Mouse (Mus musculus) liver (tissue): ENCODE results near the gene Gnl3l.

Experiments used
- DNase-seq: peaks from one replicate; pipeline ENCODE4 v3.0.0-alpha.2; 2020; ENCODE audit warnings: mixed read lengths

Gnl3l gene

DNA sequence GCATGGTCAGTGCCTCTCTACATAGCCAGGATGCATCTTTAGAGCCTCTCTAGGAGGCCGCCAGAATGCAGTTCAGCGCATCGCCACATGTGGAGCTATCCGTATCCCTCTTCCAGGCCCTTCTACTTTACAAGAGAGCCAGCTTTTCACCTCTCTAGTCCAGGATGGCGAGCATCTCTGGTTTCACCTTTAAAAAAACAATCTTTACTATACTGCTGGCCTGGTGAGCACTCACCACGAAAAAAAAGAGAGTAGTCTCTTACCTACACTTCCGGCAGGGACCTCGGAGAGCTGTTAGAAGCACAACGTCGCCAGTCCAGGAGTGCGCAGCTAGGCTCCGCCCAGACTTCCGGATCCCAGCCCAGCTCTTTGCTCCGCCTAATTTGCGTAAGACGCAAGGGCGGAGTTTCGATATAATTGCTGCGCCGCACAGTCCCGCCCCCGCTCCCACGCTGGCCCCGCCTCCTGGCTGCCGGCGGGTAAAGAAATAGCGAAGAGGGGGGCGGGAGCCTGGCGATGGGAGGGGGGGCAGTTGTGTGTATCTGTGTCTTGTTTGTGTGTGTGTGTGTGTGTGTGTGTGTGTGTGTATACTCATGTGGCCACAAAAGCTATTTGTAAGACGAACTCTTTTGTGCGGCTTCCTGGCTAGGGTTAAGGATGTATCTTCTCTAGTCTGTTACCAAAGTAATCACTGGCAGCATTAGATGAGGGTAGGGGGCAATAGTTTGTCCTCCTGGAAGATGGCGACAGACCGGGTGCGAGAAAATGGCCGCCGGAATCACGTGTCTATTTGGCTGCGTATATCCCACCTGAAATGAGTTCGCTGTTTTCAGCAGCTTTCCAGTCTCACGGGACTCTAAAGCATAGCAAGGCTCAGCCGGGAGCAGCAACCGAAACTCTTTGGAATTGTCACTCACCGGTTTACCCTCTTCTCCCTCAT is at the start of gene Gnl3l:
Gnl3l (minus strand) TSS at position 385 of the 940 bp plus-strand sequence.
- peak; percentile 91 for DNase-seq

DNA sequence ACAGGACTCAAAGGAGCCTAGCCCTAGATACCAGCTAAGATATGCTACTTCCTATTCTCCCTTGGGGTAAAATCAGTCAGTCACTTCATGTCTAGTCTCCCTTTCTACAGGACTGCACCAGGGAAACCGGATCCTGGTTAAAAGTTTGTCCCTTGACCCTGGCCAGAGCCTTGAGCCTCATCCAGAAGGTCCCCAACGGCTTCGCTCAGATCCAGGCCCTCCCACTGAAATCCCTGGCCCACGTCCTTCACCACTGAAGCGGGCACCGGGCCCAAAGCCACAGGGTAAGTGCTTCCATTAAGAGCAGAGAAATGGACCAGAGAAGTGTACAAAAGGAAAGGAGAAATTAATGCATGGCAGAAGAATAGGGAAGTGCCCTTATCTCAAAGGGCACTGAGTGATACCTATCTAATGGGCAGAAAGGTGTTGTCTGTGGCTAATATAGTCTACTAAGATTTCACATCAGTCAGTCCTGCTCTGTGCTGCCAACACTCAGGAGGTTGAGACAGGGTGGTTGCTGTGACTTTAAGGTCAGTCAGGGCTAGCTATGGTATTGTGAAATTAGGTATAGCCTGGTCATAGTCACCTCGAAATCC is 49.0 kb upstream of the Gnl3l start:
- DNase-seq, result no peak

- no peak for DNase-seq
These were observed 44.6 kb upstream of the Gnl3l start for GRCm38 (mm10) chrX:151061615-151062299.

- DNase-seq, result no peak
These were observed 42.2 kb upstream of the Gnl3l start for GRCm38 (mm10) chrX:151059346-151059745.

DNA sequence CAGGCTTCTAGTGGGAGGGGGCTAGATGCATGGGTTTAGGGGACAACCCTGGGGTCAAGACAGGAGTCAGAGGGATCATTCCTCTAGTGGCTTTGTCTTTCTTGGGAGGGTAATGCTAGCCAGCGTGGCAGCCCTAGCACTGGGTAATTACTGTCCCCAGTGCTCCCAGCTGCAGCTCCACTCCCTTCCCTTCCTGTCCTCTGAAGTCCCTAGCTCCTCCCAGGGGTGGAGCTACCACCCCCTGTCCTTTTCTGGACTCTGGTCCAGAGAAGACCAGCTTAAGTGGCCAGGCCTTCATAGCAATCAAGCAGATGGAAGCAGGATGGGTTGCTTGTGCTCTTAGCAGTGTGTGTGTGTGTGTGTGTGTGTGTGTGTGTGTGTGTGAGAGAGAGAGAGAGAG is 38.4 kb upstream of the Gnl3l start:
- peak; percentile 18 for DNase-seq

DNA sequence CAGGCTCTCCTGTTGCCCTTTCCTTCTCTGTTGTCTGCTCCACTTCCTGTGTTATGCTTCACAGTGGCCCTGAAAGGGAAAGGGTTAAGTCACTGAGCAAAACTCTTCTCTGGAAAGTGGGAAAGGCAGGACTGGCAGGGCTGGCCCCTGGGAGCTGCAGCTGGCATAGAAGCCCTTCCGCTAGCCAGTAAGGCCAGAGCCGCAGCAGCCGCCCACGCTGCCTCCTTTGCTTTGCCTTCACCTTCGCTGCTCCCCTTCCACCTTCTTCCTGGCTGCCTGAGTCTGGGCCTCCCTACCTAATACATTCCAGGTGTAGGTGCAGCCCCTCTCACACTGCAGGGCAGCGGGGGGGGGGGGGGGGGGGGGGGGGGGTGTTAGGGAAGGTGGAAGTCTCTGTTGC is 37.4 kb upstream of the Gnl3l start:
- DNase-seq, result no peak

- DNase-seq, result no peak
These were observed 33.2 kb upstream of the Gnl3l start for GRCm38 (mm10) chrX:151050337-151050736.

- no peak for DNase-seq
These were observed 32.6 kb upstream of the Gnl3l start for GRCm38 (mm10) chrX:151049661-151050215.

GRCm38 (mm10) chrX:151047431-151048058 is 30.4 kb upstream of the Gnl3l start:
- DNase-seq, result no peak

DNA sequence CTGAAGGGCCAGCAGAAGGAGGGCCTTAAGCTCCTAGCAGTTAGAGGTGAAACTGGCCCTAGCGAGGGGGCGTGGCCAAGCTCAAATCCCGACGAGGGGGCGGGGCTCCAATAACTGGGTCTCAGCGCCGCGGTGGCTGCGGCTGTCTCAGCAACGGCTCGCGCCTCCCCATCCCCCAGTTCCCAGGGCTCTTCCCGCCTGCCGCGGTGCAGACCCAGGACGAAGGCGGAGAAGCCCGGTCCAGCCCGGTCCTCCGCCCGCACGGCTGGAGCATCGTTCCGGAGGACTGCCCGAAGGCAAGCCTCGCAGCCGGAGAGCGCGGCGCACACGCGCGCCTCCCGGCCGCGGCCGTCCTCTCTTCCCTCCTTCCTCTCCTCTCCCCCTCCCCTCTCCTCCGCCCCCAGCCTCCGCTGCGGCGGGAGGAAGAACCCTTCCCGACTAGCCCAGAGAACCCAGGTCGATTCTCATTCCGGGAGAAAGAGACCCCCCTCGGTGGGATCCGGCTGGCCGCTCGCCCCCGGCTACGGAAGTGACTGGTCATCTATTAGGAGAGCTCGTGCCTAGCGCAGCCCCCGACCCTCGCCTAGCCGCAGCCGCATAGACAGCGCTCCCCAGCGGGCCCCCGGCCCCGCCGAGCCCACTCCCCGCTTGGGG is 29.8 kb upstream of the Gnl3l start:
- peak; percentile 77 for DNase-seq

DNA sequence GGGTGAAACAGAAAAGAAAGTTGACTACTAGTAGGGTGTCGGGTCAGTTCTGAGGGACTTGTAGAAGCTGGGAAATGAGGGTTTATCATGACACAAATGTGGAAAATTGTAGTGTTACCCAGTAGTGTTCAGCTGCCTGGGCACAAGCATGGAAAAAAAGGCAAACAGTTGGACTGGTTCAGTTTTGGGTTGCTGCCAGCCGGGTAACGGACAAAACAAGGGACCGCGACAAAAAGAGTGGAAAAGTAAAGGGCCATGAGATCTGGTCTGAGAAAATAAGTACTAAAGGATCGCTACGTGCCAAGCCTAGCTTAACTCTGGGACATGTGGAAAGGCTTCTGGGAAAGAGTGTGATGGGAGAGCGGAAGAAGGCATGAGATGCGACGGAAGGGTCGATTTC is 29.2 kb upstream of the Gnl3l start:
- DNase-seq, result no peak

GRCm38 (mm10) chrX:151045850-151046249 is 28.7 kb upstream of the Gnl3l start, which contains the start of gene Fgd1:
Gene Fgd1, plus strand, starts transcription at chrX:151046150.
- DNase-seq, result no peak

GRCm38 (mm10) chrX:151041223-151041622 is 24.1 kb upstream of the Gnl3l start:
- DNase-seq, result no peak

- DNase-seq, result no peak
These were observed 14.3 kb upstream of the Gnl3l start for GRCm38 (mm10) chrX:151031400-151031799.

GRCm38 (mm10) chrX:151018798-151019197 is 1.7 kb upstream of the Gnl3l start:
- no peak for DNase-seq

GRCm38 (mm10) chrX:151017897-151018296 is 775 bp upstream of the Gnl3l start:
- no peak for DNase-seq

DNA sequence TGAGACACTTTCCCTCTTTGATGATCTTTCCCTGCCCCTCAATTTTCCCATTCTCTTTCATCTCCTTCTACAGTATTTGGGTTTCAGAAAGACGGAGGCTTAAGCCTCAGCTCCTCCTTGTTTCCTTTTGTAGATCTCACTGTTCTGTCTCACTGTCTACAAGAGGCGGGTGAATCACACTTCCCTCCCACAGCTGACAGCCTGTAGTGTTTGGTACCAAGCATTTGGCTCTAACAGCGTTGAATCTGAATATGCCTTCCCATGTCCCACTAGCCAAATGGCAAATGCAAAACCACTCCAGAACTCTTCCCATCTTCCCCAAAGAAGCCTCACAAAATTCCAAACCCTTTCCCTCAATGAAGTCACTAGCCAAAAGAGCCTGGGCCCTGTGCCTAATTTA is 20.3 kb downstream of the Gnl3l start:
- DNase-seq, result no peak

DNA sequence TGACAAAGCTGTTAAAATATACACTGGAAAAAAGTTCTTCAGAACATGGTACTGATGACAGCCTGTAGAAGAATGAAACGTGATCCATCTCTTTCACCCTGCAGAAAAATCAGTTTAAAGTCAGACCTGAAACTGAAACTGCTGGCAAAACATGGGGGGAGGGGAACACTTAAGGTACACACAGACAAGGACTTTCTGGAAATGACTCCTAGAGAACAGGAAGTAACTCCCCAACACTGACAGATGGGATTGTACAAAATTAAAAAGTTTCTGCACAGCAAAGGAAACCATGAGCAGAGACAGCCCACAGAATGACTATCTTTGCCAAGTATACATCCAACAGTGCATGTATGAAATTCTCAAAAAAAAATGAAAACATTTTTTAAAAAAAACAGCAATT is 35.5 kb downstream of the Gnl3l start:
- no peak for DNase-seq

DNA sequence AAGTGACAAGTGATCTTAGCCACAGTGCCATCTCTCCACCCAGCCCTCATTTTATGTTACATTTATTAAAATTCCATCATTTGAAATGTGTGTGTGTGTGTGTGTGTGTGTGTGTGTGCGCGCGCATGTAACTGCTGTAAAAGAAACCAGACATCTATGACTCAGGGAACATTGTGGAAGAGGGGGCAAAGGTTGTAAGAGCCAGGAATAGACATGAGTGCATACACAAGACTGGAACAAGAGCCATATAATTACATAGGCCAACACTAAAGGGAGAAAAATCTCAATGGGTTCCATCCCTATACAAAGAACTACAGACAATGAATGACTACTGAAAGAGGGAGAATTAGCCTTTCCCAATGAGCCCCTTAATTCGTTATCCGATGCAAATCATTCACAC is 41.7 kb downstream of the Gnl3l start:
- no peak for DNase-seq

- DNase-seq, result peak; percentile 3
These were observed 54.1 kb downstream of the Gnl3l start for GRCm38 (mm10) chrX:150963027-150963426.

DNA sequence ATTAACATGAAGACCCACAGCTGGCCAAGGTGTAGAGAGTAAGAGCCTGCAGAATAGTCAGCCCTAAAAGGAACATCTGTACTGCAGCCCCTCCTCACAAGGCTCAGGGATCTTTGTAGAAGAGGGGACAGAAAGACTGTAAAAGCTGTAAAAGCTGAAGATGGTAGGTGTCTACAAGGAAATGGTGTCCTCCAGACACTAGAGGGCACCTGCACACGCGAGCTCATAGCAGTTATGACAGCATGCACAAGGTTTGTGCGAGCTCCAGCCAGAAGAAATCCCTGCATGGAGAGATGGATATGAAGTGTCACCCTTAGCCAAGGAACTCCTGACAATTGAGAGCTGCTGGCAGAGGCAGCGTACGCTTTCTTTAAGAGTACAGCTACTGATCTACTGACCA is 56.4 kb downstream of the Gnl3l start:
- DNase-seq, result peak; percentile 3
